In the genomic region with DNA sequence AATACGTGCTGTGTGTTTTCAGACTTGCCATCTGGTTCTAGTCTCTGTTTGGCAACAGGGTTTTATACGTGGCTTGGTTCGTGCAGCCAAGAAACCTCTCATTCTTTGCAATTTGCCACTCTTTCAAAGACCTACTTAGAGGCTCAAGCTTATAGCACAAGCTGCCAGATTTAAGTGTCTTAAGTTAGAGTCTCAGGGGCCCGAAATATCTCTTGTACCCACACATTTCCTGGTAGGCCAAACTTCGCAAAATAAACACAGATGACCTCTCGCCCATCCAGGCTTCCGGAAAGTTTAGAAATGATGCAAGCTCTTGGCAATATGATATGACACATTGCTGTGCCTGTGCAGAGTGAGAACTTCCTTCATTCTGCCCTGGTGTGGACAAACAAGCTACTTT, we compare ENCODE assay signal across 8 mouse cellular contexts. TPM values are rescaled to one million over a fixed set of nuclear protein-coding genes. Genes with fewer than 3 reads are reported as not detected.
DNase-seq lines count a peak whose midpoint lies in the region; ATAC-seq and TF ChIP-seq lines count a peak whose summit lies in the region.

No protein-coding gene starts in this region.

- no peak overlapping the region for H3K9ac ChIP-seq in neural tube, embryonic 13.5 days
- H3K9ac ChIP-seq in heart, postnatal 0 days (replicated peaks; ENCODE audit: low read depth, low read length) = no peak overlapping the region

- peak; percentile 37; the same call in 1 of the 2 replicates for ATAC-seq in neural tube, embryonic 13.5 days (ENCODE audit: low read depth)
- ATAC-seq in heart, postnatal 0 days (ENCODE audit: insufficient read depth, low read depth) = no peak
- ATAC-seq in activated CD4-positive, CD25-positive, alpha-beta regulatory T cell, adult 4 months = no peak

- H3K27ac ChIP-seq in neural tube, embryonic 13.5 days (replicated peaks) = no peak overlapping the region
- H3K27ac ChIP-seq in heart, postnatal 0 days (ENCODE audit: low read depth) = no peak overlapping the region

- WGBS in neural tube, embryonic 13.5 days = 80% methylated on average over 7 of the region's 7 CpGs
- WGBS in heart, postnatal 0 days = 54% methylated on average over 7 of the region's 7 CpGs

- DNase-seq in embryo, embryonic 11 days = peak; percentile 7
- no peak for DNase-seq in embryo, embryonic 10.5 days (ENCODE audit: low spot score)
- no peak for DNase-seq in neural tube, embryonic 10.5 days (ENCODE audit: extremely low spot score, low spot score)
- peak; percentile 38 for DNase-seq in heart, postnatal 0 days (ENCODE audit: low spot score)
- DNase-seq in lung, postnatal 4 days = peak; percentile 62 to 69
- DNase-seq in cerebellum, postnatal 4 days (ENCODE audit: low spot score in 2 of 2) = no peak

- no peak overlapping the region for H3K4me3 ChIP-seq in neural tube, embryonic 13.5 days
- H3K4me3 ChIP-seq in heart, postnatal 0 days (ENCODE audit: low read depth, low read length) = no peak overlapping the region

- H3K27me3 ChIP-seq in neural tube, embryonic 13.5 days = no peaks in the 10 kb centered on the region
- H3K27me3 ChIP-seq in heart, postnatal 0 days (ENCODE audit: control insufficient read depth, insufficient read depth, low read length) = no peaks in the 10 kb centered on the region

- TF ChIP-seq EP300 in heart, postnatal 0 days (IDR thresholded peaks at IDR 0.05; ENCODE audit: low read depth) = no peak

- no peaks in the 10 kb centered on the region for H3K36me3 ChIP-seq in neural tube, embryonic 13.5 days
- no peaks in the 10 kb centered on the region for H3K36me3 ChIP-seq in heart, postnatal 0 days (replicated peaks; ENCODE audit: control insufficient read depth, insufficient read depth, low read length)

- no peaks in the 10 kb centered on the region for H3K9me3 ChIP-seq in neural tube, embryonic 13.5 days
- no peaks in the 10 kb centered on the region for H3K9me3 ChIP-seq in heart, postnatal 0 days (replicated peaks; ENCODE audit: control insufficient read depth, low read length)

- TF ChIP-seq CTCF in heart, postnatal 0 days (IDR thresholded peaks at IDR 0.05; ENCODE audit: low read depth) = no peak

- peaks cover 7% of the 10 kb centered on the region for H3K4me1 ChIP-seq in neural tube, embryonic 13.5 days (replicated peaks)
- H3K4me1 ChIP-seq in heart, postnatal 0 days (ENCODE audit: control insufficient read depth, insufficient read depth) = peaks cover 4% of the 10 kb centered on the region; the same call in 1 of the 2 replicates

- no peak overlapping the region for H3K4me2 ChIP-seq in neural tube, embryonic 13.5 days
- H3K4me2 ChIP-seq in heart, postnatal 0 days (ENCODE audit: low read depth, low read length) = no peak overlapping the region

RNA-seq across cellular contexts. Expression of a gene that starts 54.8 kb away (rescaled TPM):
- 10.1 and 11.7 TPM in 2 replicates for polyA plus RNA-seq in neural tube, embryonic 13.5 days (2015; fragmentation: Nextera tagmentation; extraction: Ambion mirVana)
- total RNA-seq in heart, postnatal 0 days (2014; rRNA removed; ENCODE audit: low replicate concordance) = 44.1 and 57.1 TPM in 2 replicates
- 13.8 and 16.4 TPM in 2 replicates for polyA plus RNA-seq in heart, postnatal 0 days (2015; fragmentation: Nextera tagmentation; extraction: Ambion mirVana)
- under 1 TPM; 0.17 to 0.81 TPM for polyA plus RNA-seq in activated CD4-positive, CD25-positive, alpha-beta regulatory T cell, adult 4 months (2017; shearing (Covaris generic))

Comparison
In these comparisons a context has a peak if more than half of its experiments do, and no peak if none do; other contexts are left out.
1. DNase-seq: peak in embryo, embryonic 11 days (single experiment), heart, postnatal 0 days (single experiment) and lung, postnatal 4 days (2 of 2); none in embryo, embryonic 10.5 days (single experiment), neural tube, embryonic 10.5 days (single experiment) and cerebellum, postnatal 4 days (0 of 2).